Mouse (Mus musculus): ENCODE measurements at regions not wholly inside any gene's neighbourhood (a gene's known extent, or its start where the extent isn't known, plus 50 kb on each side); places are given as distances from the start of the nearest gene placed in this dataset.

DNA sequence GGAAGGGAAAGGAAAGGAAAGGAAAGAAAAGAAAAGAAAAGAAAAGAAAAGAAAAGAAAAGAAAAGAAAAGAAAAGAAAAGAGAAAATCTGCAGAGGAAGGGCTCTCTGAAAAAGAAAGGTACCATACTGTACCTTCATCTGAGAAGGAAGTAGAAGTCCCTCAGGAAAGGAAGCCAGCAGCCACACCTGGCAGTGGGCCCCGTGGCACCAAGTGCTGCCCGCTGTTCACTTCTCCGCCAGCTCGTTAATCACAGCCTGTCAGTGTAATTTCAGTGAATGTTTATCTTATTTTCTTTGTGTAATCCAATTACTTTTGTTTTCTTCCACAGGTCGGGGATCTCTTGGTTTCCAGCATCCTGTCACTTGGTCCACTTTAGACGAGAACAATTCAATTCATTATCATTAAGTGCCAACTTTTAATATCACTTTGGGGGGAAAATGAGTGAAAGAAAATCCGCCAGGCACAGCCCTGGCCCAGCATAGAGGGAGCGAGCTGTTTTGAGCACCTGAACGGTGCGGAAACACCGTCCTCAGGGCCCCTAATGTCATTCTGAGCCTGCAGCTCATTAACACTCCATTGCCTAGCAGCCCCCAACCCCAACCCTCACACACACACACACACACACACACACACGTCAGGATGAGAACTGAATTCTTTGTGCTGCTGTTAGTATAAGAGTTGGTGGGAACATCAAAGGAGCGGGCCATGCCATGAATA, 309.7 kb downstream of the Irx2 start:
- DNase-seq (ENCODE audit: low spot score) = no peak

DNA sequence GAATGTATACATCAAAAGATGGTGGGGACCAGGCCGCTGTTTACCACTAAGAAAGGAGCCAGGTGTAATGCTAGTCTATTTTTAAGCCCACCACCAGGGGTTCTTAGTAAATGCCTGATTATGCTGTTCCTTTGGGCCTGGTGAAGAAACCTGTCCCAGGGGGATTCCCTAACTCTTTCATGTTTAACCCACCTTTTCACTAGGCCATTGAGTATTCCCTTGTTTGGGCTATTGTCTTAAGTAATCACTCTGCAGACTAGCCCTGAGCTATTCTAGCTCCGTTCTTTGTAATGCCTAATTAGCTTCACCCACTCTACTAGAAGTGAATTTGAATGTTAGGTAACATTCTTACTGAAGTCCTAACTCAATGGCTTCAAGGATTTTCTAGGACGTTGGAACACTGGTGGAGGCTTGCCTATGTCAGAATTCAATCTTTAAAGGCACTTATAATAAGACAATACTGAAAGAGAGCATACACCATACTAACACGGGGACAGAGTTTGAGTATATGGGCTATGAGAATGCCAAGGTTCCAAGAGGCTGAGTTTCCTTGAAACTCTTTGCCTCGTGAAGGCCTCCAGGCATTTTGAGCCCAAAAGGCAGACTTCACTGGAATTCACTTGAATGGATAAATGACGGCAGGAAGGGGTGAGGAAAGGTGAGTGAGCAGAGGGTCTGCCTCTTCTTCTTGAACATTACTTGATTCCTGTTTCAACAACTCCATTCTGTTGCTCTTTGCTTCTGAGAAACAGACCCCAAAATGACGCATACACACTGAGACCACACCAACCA, 312.7 kb upstream of the Irx4 start:
- DNase-seq (ENCODE audit: low spot score) = no peak

DNA sequence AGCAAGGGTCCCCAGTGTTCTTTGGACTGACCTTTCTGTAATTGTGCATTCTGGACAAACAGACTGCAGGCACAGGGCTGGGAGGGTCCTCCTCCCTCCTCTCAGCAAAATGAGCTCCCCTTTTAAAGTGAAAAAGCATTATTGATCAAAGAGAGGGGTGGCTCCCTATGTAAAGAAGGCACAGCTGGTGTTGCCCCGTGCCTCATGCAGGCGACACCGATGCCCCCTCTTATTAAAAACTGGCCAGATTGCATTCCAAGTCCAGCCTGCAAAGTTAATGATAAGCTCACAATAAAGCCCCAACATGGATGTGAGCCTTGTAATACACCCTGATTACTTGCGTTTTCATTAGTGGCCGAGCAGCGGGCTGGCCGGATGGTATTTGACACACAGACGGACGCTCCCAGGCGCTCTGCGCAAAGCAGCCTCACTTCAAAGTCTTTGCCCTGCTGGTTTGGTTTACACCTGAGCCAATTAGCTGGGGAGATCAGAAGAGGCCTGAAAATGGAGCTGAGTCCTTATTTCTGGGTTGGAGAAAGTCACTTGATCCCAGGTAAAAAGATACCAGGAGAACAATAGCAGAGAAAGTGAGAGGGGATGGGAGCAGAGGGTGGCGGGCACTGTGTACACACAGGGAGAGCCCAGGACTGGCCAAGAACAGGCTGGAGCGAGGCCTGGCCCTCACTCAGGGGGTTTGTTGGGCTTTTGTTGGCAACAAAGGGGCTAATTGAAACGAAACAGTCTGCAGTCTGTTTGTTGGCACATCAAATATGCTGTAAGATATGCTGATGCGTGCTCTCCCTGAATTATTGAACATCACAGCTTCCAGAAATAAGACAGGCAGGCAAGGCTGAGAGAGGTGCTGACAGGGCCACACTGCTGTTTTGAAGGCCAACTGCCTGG, 301.4 kb upstream of the Irx4 start:
- DNase-seq (ENCODE audit: low spot score) = no peak

DNA sequence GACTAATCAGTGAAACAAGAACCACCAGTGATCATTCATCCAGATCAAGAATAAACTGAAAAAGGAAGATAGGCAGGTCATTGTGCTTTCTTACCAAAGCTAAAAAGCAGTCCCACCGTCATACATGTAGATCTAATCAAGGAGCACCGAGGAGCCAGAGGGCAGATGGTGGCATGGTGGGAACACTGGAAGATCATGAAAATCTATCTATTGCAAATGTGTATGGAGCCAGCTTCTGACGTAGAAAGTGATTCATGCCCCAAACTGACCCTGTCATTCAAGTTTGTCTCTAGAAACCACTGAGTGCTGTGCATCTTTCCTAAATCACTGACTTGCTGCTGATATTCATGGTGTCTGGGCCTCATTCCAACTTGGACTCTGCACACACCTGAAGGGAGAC, 299.0 kb upstream of the Irx4 start:
- no peak for DNase-seq (ENCODE audit: low spot score)

DNA sequence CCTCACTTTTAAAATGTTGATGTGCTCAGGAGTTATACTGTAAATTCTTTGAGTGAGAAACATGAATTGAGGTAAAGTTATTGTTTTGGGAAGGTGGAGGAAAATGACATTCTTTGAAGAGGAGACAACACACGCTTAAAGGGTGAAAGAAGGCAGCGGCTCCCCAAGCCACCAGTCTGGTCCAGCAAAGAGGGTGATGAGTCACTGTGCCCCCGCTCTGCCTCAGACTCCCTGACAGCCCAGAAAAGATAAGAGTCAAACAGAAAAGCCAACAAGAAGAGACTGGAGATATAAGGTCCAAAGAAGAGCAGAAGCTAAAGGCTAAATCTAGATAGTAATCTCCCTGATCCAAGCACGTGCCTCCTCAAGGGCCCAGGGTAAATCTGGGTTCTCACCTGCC, 288.1 kb upstream of the Irx4 start:
- DNase-seq (ENCODE audit: low spot score) = no peak

- DNase-seq (ENCODE audit: low spot score) = no peak
Measured at GRCm38 (mm10) chr13:72972894-72973293, 287.4 kb upstream of the Irx4 start.

DNA sequence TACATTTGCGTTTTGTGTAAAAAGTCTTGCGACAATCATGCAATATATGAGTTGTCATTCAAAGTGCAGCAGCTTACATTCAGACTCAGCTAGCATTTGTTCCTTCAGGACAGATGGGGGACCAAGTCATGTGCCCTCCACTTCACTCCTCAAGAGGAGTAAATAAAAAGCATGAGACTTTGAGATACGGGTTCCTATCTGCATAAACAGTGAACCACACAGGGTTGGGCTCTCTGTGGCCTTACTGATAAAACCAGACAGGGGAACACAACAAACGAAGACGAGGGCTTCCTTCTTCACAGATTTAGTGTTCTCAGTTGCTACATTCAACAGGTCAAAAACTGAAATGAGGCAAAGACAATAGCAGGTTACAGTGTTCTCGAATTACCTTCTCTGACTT, 283.1 kb upstream of the Irx4 start:
- no peak for DNase-seq (ENCODE audit: low spot score)

DNA sequence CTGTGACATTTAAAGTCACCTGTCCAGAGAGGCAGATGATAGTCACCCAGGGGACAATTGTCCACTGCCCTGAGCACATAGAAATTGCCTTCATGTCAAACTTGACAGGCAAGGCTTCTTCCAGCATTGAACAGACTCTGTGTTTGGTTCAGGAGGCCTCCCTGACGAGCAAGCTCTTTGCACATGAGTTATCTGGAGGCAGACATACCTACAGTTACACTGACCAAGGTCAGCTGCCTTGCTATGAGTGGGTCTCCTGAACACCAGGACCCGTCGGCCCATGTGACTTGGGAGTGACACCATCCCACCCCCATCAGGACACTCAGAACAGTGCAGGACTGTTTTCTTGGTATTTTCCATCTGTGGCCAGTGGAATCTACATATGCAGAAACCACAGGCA, 282.3 kb upstream of the Irx4 start:
- DNase-seq (ENCODE audit: low spot score) = no peak

GRCm38 (mm10) chr13:72978966-72979365, 281.3 kb upstream of the Irx4 start:
- DNase-seq (ENCODE audit: low spot score) = no peak

GRCm38 (mm10) chr13:72992589-72993409, 267.5 kb upstream of the Irx4 start:
- no peak for DNase-seq (ENCODE audit: low spot score)

- no peak for DNase-seq (ENCODE audit: low spot score)
Measured at GRCm38 (mm10) chr13:72993410-72993858, 266.8 kb upstream of the Irx4 start.

- DNase-seq (ENCODE audit: low spot score) = no peak
Measured at GRCm38 (mm10) chr13:72994538-72994937, 265.7 kb upstream of the Irx4 start.

DNA sequence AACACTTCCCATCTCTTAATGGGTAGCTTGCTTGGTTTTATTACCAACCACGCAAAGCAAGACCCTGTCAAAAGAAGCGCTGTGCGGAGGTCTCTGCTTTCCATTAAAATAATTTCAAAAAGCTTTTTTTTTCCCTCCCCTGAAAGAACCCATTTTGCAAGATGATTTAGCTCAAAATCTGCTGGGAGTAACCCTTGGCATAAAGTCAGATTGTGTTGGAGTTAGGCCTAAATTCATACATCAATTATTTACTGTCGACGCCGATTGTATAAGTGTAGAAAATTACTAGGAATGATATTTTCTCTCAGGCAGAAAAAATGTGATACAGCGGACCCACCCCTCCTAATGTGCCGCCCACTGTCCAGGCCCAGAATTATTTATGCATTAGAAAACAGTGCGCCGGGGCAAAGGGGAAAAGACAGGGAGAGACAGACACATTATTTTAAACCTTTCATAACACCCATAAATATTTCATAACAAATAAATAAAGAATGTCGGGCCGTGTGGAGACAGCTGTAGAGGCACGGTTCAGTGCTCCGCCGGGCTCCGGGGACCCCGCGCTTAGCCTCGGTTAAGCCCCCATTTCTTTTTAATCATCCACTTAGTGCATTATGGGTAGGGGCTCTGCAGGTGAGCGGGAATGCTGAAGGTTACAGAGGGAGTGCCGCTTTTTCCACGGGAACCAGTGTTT, 251.3 kb upstream of the Irx4 start:
- no peak for DNase-seq (ENCODE audit: low spot score)

DNA sequence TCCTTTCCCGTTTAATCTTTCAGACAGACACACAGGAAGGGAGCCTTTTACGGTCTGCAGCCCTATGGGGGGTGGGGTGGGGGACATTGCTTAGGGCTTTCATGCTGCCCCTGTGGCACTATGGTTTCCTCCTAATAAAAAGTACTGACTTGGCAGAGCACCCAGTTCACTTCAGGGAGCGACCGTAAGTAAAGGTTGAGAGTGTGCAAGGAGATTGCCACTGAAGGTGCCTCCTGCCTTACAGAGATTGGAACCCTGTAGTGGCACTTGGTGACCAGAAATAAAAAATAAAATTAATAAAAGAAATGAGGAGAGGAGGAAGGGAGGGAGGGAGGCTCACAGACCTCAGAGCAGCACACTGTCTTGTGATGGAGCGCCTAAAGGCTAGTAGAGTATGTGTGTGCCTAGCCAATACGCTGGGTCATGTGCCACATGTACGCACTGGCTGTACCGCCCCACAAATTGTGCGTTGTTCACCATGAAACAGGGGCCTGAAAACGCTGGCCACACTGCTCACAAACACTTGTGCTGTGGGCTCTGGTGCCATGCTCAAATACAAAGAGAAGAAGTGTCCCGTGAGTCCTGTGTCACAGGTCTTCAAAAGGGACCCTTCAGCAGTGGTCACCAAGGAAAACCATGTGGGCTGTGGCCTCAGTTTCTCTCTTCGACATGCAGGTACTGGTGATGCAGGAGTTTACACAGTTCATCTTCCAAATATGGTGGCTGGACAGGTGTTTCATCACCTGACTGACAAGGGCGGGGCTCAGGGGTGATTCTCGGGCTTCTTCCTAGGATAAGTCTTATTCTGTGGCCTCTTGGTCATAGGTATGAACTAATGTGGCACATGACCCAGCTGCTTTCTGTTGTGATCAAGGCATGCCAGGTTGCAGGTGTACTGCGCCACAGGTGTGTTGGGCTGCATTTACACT, 250.5 kb upstream of the Irx4 start:
- DNase-seq (ENCODE audit: low spot score) = no peak

DNA sequence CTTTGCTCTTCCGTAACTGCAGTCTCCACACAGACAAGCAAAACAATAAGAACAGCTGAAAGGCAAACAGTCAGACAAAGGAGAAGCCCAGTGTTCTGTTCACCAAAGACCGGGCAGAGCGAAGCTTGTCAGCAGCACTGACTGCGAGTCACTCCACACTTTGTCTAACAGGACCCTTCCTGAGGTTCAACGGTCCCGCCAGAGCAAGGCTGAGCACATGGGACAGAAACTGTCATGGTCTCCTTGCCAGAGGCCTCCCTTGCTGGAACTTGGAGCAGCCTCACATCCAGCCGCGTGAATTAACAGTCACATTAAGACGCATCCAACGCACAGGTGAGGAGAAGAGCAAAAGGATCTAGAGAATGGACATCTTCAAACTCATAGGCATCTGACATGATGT, 241.1 kb upstream of the Irx4 start:
- no peak for DNase-seq (ENCODE audit: low spot score)

GRCm38 (mm10) chr13:73031217-73031616, 229.1 kb upstream of the Irx4 start:
- DNase-seq (ENCODE audit: low spot score) = no peak

DNA sequence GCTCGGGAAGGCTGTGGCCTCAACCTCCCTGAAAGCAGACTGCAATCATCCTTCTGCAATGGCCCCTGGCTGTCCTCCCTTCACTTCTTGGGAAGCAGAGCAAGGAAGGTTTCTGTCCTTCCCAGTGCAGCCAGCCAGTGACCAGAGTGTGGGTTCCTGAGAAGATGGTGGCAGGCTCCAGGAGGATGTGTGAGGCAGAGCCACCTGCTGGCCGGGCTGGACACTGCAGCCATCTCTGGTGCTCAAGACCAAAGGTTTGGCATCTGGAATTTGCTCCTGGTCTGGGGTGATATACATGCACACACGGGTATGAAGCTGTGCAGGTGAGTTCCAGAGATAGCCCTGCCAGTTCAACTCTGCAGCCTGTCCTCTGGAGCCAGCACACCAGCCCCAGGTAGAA, 227.2 kb upstream of the Irx4 start:
- peak; percentile 54 for DNase-seq (ENCODE audit: low spot score)

DNA sequence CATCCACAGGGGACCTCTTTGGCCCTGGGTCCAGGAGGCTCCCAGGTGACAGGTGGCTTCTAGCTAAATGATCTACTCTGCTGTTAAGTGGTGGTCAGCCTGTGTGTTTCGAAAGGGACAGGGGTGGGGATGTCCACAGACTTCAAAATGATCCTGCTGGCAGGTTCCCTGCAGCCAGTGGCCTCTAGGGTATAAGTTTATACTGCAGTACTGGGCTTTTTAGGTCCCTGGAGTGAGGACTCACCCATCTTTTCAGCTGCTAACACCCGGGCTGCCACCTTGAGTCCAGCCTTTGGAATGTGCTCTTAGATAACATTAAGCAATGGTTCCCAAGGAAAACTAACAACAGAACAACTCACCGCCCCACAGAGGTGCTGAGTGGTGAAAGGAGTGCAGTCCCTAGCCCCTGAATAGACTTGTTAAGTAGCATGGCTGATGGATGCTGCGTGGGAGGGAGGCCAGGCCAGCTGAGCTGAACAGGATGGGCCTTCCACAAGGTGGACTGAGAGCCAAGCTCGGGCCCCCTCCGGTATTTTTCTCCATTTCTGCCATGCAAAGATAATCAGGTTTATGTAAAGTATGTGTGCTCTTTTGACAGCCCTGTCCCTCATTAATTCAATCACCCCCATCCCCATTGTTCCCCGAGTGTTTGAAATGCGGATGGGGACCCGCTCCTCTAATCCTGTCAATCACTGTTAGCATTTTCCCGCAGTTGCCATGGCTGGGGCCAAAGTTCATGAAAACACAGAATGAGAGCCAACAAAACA, 226.0 kb upstream of the Irx4 start:
- no peak for DNase-seq (ENCODE audit: low spot score)

DNA sequence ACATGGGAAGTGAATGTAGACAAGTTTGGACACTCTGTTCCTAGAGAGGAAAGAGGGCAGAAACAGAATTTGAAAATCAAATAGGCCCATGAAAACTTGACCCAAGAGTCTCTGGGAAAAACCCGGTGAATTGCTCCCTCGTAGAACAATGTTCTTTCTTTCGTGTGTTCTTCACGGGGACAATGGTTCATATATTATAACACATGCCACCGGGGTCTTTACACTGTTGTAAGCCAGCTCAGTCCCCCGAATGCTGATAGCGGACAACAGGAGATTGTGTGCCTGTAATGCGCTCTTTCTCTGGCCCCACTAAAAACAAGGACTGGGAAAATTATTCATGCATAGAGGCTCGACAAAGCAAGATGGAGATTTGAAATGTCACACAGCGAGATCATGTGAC, 225.4 kb upstream of the Irx4 start:
- DNase-seq (ENCODE audit: low spot score) = no peak

Data from urinary bladder, postnatal 14 days (tissue).